Mouse (Mus musculus) limb, embryonic 14.5 days (tissue): Measurements from ENCODE around the gene Cdc42bpb. TPM values are rescaled to one million over a fixed set of nuclear protein-coding genes. Genes with fewer than 3 reads are reported as not detected.
A peak's percentile ranks its signal among the peaks of the same experiment; 100 is the strongest.

Source experiments
- ATAC-seq: fragments of 200-750 bp; cut with Nextera tagmentation; 2 replicates; pipeline ENCODE4 v1.8.0; 2017; ENCODE audit warnings: low read depth, moderate number of reproducible peaks, moderate TSS enrichment; ENCODE audit not compliant: low FRiP score
- DNase-seq: peaks from one replicate; pipeline ENCODE4 v3.0.0-alpha.2; 2015; ENCODE audit warnings: low spot score
- H3K27ac ChIP-seq: fragments of 300-500 bp; sonication (generic); replicated peaks from 2 replicates; pipeline ENCODE4 v1.5.1; 2014; ENCODE audit warnings: low read depth, mild to moderate bottlenecking, low read length, moderate library complexity, mixed read lengths
- H3K27me3 ChIP-seq: fragments of 300-500 bp; sonication (generic); 2 replicates; pipeline ENCODE4 v1.6.1; 2014; ENCODE audit warnings: low read length, mixed read lengths; ENCODE audit not compliant: control insufficient read depth, insufficient read depth
- H3K36me3 ChIP-seq: fragments of 300-500 bp; sonication (generic); 2 replicates; pipeline ENCODE4 v1.6.1; 2014; ENCODE audit warnings: mild to moderate bottlenecking, low read length, moderate library complexity, mixed read lengths; ENCODE audit not compliant: control insufficient read depth, insufficient read depth
- H3K4me1 ChIP-seq: fragments of 300-500 bp; sonication (generic); 2 replicates; pipeline ENCODE4 v1.6.1; 2014; ENCODE audit warnings: antibody characterized with exemption, low read length, mixed read lengths; ENCODE audit not compliant: control insufficient read depth, insufficient read depth
- H3K4me2 ChIP-seq: fragments of 300-500 bp; sonication (generic); replicated peaks from 2 replicates; pipeline ENCODE4 v1.6.1; 2014; ENCODE audit warnings: low read depth, mild to moderate bottlenecking, low read length, moderate library complexity; ENCODE audit not compliant: severe bottlenecking
- H3K4me3 ChIP-seq: fragments of 300-500 bp; sonication (generic); replicated peaks from 2 replicates; pipeline ENCODE4 v1.5.1; 2014; ENCODE audit warnings: low read length
- H3K9ac ChIP-seq: fragments of 300-500 bp; sonication (generic); 2 replicates; pipeline ENCODE4 v1.6.1; 2014; ENCODE audit warnings: mild to moderate bottlenecking, low read depth, low read length, moderate library complexity; ENCODE audit not compliant: severe bottlenecking
- H3K9me3 ChIP-seq: fragments of 300-500 bp; sonication (generic); 2 replicates; pipeline ENCODE4 v1.6.1; 2016; ENCODE audit warnings: low read length; ENCODE audit not compliant: control insufficient read depth
- POLR2A ChIP-seq: fragments of 200-500 bp; IDR thresholded peaks from 2 replicates; pipeline ENCODE4 v1.8.0; 2012; ENCODE audit warnings: inconsistent platforms, mild to moderate bottlenecking, moderate library complexity, borderline replicate concordance; ENCODE audit not compliant: insufficient read depth, insufficient read length; ENCODE audit errors: extremely low read depth
- WGBS: fragments of 180-500 bp; shearing (Covaris S2); extraction: QIAGEN DNeasy Blood & Tissue Kit; methylation state at CpG from one replicate; pipeline ENCODE4 v1.1.7; 2014; 5-methylcytosine and 5-hydroxymethylcytosine counted together
- polyA plus RNA-seq, 2 experiments: library from polyadenylated mRNA; depleted of rRNA in 1 of 2; stranded (reverse) in 1 of 2; unstranded in 1 of 2; fragments of >200 nt; fragmentation: Nextera tagmentation in 1 of 2; extraction: Ambion mirVana in 1 of 2; gene quantifications; 2 replicates each; pipeline versions ENCODE4 v1.2.1 to v1.2.3; 2012 to 2014

The Cdc42bpb gene
- polyA plus RNA-seq, 2 experiments: 37.0 to 163 TPM

- Histone ChIP-seq H3K27me3 (peaks cover 68% of the 10 kb centered on the region), H3K9me3 (no peaks in the 10 kb centered on the region), H3K36me3 (no peaks in the 10 kb centered on the region; the same call in 1 of the 2 replicates), H3K4me1 (peaks cover 19% of the 10 kb centered on the region), H3K27ac (no peak overlapping the region), H3K9ac (no peak overlapping the region), H3K4me3 (peak overlapping the region; percentile 9; the same call in 1 of the 2 replicates), H3K4me2 (no peak overlapping the region; the same call in 1 of the 2 replicates)
- WGBS: 9% methylated on average over 23 of the region's 28 CpGs
- ATAC-seq: no peak
- DNase-seq: no peak
- TF ChIP-seq POLR2A: no peak
Observed at GRCm38 (mm10) chr12:111271406-111271805, 106.1 kb downstream of the Cdc42bpb start.

GRCm38 (mm10) chr12:111270629-111271277, 106.8 kb downstream of the Cdc42bpb start, which contains the start of gene Amn:
Amn (plus strand) TSS chr12:111271095.
- no peak for DNase-seq
- peak within 1 kb of the TSS; percentile 9; the same call in 1 of the 2 replicates for H3K4me3 ChIP-seq
- 37% methylated on average over 21 of the region's 25 CpGs for WGBS
- H3K27me3 ChIP-seq: peaks cover 61% of the 10 kb centered on the region
- H3K36me3 ChIP-seq: no peaks in the 10 kb centered on the region; the same call in 1 of the 2 replicates
- ATAC-seq: no peak
- H3K4me2 ChIP-seq: no peak within 1 kb of the TSS; the same call in 1 of the 2 replicates
- no peaks in the 10 kb centered on the region for H3K9me3 ChIP-seq
- H3K4me1 ChIP-seq: peaks cover 19% of the 10 kb centered on the region
- no peak within 1 kb of the TSS for H3K9ac ChIP-seq
- TF ChIP-seq POLR2A: no peak
- H3K27ac ChIP-seq: no peak within 1 kb of the TSS

GRCm38 (mm10) chr12:111267673-111268325, 109.7 kb downstream of the Cdc42bpb start:
- no peak overlapping the region for H3K27ac ChIP-seq
- no peak for ATAC-seq
- 74% methylated on average over 4 of the region's 4 CpGs for WGBS
- peaks cover 32% of the 10 kb centered on the region for H3K27me3 ChIP-seq
- DNase-seq: no peak
- H3K4me3 ChIP-seq: no peak overlapping the region
- TF ChIP-seq POLR2A: no peak
- no peak overlapping the region for H3K4me2 ChIP-seq
- no peak overlapping the region for H3K9ac ChIP-seq
- no peaks in the 10 kb centered on the region for H3K9me3 ChIP-seq
- no peaks in the 10 kb centered on the region for H3K4me1 ChIP-seq
- peaks cover 18% of the 10 kb centered on the region for H3K36me3 ChIP-seq

- H3K4me3 ChIP-seq: no peak overlapping the region
- no peaks in the 10 kb centered on the region for H3K9me3 ChIP-seq
- DNase-seq (no peak), ATAC-seq (no peak)
- no peak overlapping the region for H3K4me2 ChIP-seq
- WGBS: 81% methylated on average over 12 of the region's 12 CpGs
- peaks cover 20% of the 10 kb centered on the region for H3K27me3 ChIP-seq
- no peak for TF ChIP-seq POLR2A
- peaks cover 26% of the 10 kb centered on the region for H3K36me3 ChIP-seq
- no peak overlapping the region for H3K9ac ChIP-seq
- H3K27ac ChIP-seq: no peak overlapping the region
- no peaks in the 10 kb centered on the region for H3K4me1 ChIP-seq
Observed at GRCm38 (mm10) chr12:111266592-111266991, 110.9 kb downstream of the Cdc42bpb start.

- no peak for DNase-seq
- no peaks in the 10 kb centered on the region for H3K4me1 ChIP-seq
- 59% methylated on average over 5 of the region's 5 CpGs for WGBS
- H3K27me3 ChIP-seq: peaks cover 6% of the 10 kb centered on the region; the same call in 1 of the 2 replicates
- no peaks in the 10 kb centered on the region for H3K9me3 ChIP-seq
- no peak overlapping the region for H3K9ac ChIP-seq
- TF ChIP-seq POLR2A: no peak
- no peak for ATAC-seq
- no peak overlapping the region for H3K4me2 ChIP-seq
- H3K36me3 ChIP-seq: peaks cover 39% of the 10 kb centered on the region
- H3K4me3 ChIP-seq: no peak overlapping the region
- no peak overlapping the region for H3K27ac ChIP-seq
Observed at GRCm38 (mm10) chr12:111265212-111265611, 112.3 kb downstream of the Cdc42bpb start.
